Comparison of ENCODE assay signal across 8 mouse cellular contexts in the genomic region with DNA sequence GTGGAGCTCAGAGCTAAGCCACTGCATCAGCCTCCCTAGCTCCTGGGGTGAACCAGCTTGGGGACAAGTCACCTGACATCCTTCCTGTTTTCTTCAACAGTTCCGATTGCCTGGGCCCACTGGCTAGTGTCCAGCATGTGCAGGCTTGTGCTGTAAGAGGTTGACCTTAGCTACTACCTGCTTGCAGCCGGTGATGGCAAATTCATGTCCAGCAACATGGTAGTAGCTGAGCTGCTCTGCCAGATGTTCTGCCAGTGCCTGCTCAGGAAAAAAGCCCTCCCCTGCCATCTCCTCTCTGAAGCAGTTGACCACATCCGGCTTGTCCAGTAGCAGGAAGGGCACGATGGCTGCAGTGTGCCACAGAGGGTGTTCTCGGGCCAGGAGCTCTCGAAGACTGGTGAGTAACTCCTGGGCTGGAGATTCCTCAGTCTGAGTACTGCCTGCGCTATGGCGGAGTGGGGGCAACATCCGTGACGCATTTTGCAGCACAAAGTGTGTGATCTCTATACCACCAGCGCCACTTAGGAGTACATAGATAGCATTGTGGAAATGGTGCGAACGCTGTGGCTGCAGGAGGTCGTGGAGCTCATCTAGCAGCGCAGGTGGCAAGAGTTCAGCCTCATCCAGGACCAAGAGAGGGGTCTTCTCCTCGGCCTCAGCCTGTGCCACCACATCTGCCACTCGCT. TPM values are rescaled to one million over a fixed set of nuclear protein-coding genes. Genes with fewer than 3 reads are reported as not detected.
DNase-seq lines count a peak whose midpoint lies in the region; ATAC-seq and TF ChIP-seq lines count a peak whose summit lies in the region.

No protein-coding gene starts in this region.

- peak overlapping the region; percentile 76 for H3K4me3 ChIP-seq in bone marrow macrophage, adult 2 months (ENCODE audit: insufficient read depth, low read length)
- no peak overlapping the region for H3K4me3 ChIP-seq in forebrain, embryonic 13.5 days

- H3K27ac ChIP-seq in bone marrow macrophage, adult 2 months (ENCODE audit: insufficient read depth, low read depth, low read length), result peak overlapping the region; percentile 87
- H3K27ac ChIP-seq in forebrain, embryonic 13.5 days, result no peak overlapping the region

- DNase-seq in heart, adult 8-10 months (ENCODE audit: low spot score), result peak; percentile 38
- no peak for DNase-seq in heart, adult 9 months (ENCODE audit: low spot score in 2 of 2)
- DNase-seq in kidney, postnatal 14 days, result peak; percentile 24
- peak; percentile 45 to 48 for DNase-seq in spleen, postnatal 10 days (ENCODE audit: low spot score in 2 of 2)
- DNase-seq in cerebellum, adult 9-10 months, result no peak
- DNase-seq in gastrocnemius, postnatal 10 days, result no peak

- H3K4me2 ChIP-seq in forebrain, embryonic 13.5 days, result no peak overlapping the region

- peaks cover 21% of the 10 kb centered on the region for H3K4me1 ChIP-seq in bone marrow macrophage, adult 2 months (ENCODE audit: control insufficient read depth, insufficient read depth, low read length)
- H3K4me1 ChIP-seq in forebrain, embryonic 13.5 days, result peaks cover 6% of the 10 kb centered on the region; the same call in 1 of the 2 replicates

- WGBS in forebrain, embryonic 13.5 days, result 86% methylated on average over 17 of the region's 17 CpGs

- H3K9me3 ChIP-seq in forebrain, embryonic 13.5 days (replicated peaks), result no peaks in the 10 kb centered on the region

- TF ChIP-seq CTCF in bone marrow macrophage, adult 2 months (IDR thresholded peaks at IDR 0.05; ENCODE audit: low read depth, low read length), result no peak

- H3K9ac ChIP-seq in forebrain, embryonic 13.5 days, result no peak overlapping the region

- ATAC-seq in forebrain, embryonic 13.5 days, result no peak

- TF ChIP-seq POLR2A in bone marrow macrophage, adult 2 months (IDR thresholded peaks at IDR 0.05; ENCODE audit: borderline replicate concordance, low read depth, low read length), result 0 out of 2 replicates have a peak, but pooled peaks have one; percentile 40

- peaks cover 32% of the 10 kb centered on the region for H3K27me3 ChIP-seq in forebrain, embryonic 13.5 days

- H3K36me3 ChIP-seq in forebrain, embryonic 13.5 days (ENCODE audit: poor library complexity, severe bottlenecking), result peaks cover 17% of the 10 kb centered on the region

RNA-seq across cellular contexts. Expression of a gene that starts 2.1 kb away (rescaled TPM):
- 1 to 10 TPM; 3.9 to 5.0 (median 4.7) TPM for total RNA-seq in heart, adult 8-10 months (2022)
- polyA plus RNA-seq in bone marrow macrophage, adult 2 months (2012; ENCODE audit: insufficient read depth, insufficient read length, missing spikeins), result 72.2 and 73.2 TPM in 2 replicates
- polyA plus RNA-seq in forebrain, embryonic 13.5 days (2015; fragmentation: Nextera tagmentation; extraction: Ambion mirVana), result 0.66 and 0.78 TPM in 2 replicates
- 1 to 10 TPM; 1.9 to 2.9 TPM for total RNA-seq in gastrocnemius, postnatal 10 days (2021)

RNA-seq across cellular contexts. Expression of a gene that starts 14.1 kb away (rescaled TPM):
- total RNA-seq in heart, adult 8-10 months (2022), result 1 to 10 TPM; 5.0 to 9.4 (median 9.2) TPM
- polyA plus RNA-seq in bone marrow macrophage, adult 2 months (2012; ENCODE audit: insufficient read depth, insufficient read length, missing spikeins), result not detected in 2 replicates
- 29.2 and 30.8 TPM in 2 replicates for polyA plus RNA-seq in forebrain, embryonic 13.5 days (2015; fragmentation: Nextera tagmentation; extraction: Ambion mirVana)
- total RNA-seq in gastrocnemius, postnatal 10 days (2021), result 10 to 100 TPM; 14.9 to 17.4 TPM

RNA-seq across cellular contexts. Expression of a gene that starts 16.7 kb away (rescaled TPM):
- 10 to 100 TPM; 38.5 to 49.3 (median 39.5) TPM for total RNA-seq in heart, adult 8-10 months (2022)
- polyA plus RNA-seq in bone marrow macrophage, adult 2 months (2012; ENCODE audit: insufficient read depth, insufficient read length, missing spikeins), result 33.3 and 35.7 TPM in 2 replicates
- polyA plus RNA-seq in forebrain, embryonic 13.5 days (2015; fragmentation: Nextera tagmentation; extraction: Ambion mirVana), result 95.4 and 104 TPM in 2 replicates
- total RNA-seq in gastrocnemius, postnatal 10 days (2021), result 10 to 100 TPM; 31.1 to 40.5 TPM

RNA-seq across cellular contexts. Expression of a gene that starts 19.8 kb away (rescaled TPM):
- total RNA-seq in heart, adult 8-10 months (2022), result not detected
- polyA plus RNA-seq in bone marrow macrophage, adult 2 months (2012; ENCODE audit: insufficient read depth, insufficient read length, missing spikeins), result not detected in 2 replicates
- polyA plus RNA-seq in forebrain, embryonic 13.5 days (2015; fragmentation: Nextera tagmentation; extraction: Ambion mirVana), result not detected in 2 replicates
- total RNA-seq in gastrocnemius, postnatal 10 days (2021), result not detected

RNA-seq across cellular contexts. Expression of a gene that starts 23.9 kb away (rescaled TPM):
- not detected for total RNA-seq in heart, adult 8-10 months (2022)
- not detected in 2 replicates for polyA plus RNA-seq in bone marrow macrophage, adult 2 months (2012; ENCODE audit: insufficient read depth, insufficient read length, missing spikeins)
- 0.21 TPM in 1 of 2 replicates, not detected in the other for polyA plus RNA-seq in forebrain, embryonic 13.5 days (2015; fragmentation: Nextera tagmentation; extraction: Ambion mirVana)
- not detected for total RNA-seq in gastrocnemius, postnatal 10 days (2021)

Comparison
In these comparisons a context has a peak if more than half of its experiments do, and no peak if none do; other contexts are left out.
1. DNase-seq: peak in heart, adult 8-10 months (single experiment), kidney, postnatal 14 days (single experiment) and spleen, postnatal 10 days (2 of 2); none in heart, adult 9 months (0 of 2), cerebellum, adult 9-10 months (single experiment) and gastrocnemius, postnatal 10 days (single experiment).